Mouse (Mus musculus): ENCODE data around the gene Adgrg2.

DNA sequence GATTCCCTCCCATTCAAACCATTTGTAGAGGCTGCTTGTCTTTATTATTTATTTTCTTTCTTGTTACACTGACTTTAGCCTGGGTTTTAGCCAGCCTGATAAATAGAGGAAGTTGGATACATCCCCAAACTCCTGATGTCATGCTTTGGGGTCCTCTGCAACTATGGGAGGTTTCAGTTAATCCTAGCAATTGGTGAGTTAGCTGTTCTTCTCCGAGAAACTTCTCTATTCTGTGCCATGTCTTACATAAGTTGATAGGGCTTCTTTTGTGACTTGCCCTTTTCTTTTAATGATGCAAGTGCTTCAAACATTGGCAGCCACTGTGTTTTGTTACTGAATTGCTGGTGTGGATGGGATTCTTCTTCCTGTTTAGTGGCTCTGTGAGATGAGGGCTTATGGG, 36.4 kb downstream of the Adgrg2 start:
- TF ChIP-seq CTCF (conservative IDR thresholded peaks at IDR 0.05; ENCODE audit: low read length) (no peak), NANOG (IDR thresholded peaks at IDR 0.05; ENCODE audit: borderline replicate concordance, low read length) (no peak)
